Mouse (Mus musculus): ENCODE data around the gene Ncln. TPM values are rescaled to one million over a fixed set of nuclear protein-coding genes. Genes with fewer than 3 reads are reported as not detected.

Ncln gene
- total RNA-seq (2015; ENCODE audit: low replicate concordance), result 8.1 and 46.4 TPM in 2 replicates
- 10.8 and 12.8 TPM in 2 replicates for total RNA-seq (2017; ENCODE audit: low replicate concordance)

GRCm38 (mm10) chr10:81496264-81496901, at the start of gene Ncln:
Ncln (minus strand) TSS chr10:81496392.
- peak; percentile 89 for ATAC-seq (replicated peaks; ENCODE audit: low FRiP score, poor library complexity, severe bottlenecking)

- ATAC-seq (replicated peaks; ENCODE audit: low FRiP score, poor library complexity, severe bottlenecking), result peak; percentile 84
Measured at GRCm38 (mm10) chr10:81545161-81545747, 49.1 kb upstream of the Ncln start, which contains the start of gene Gna11. Gna11 (minus strand) TSS chr10:81545190.

- peak; percentile 16 for ATAC-seq (replicated peaks; ENCODE audit: low FRiP score, poor library complexity, severe bottlenecking)
Measured at GRCm38 (mm10) chr10:81544296-81545160, 48.3 kb upstream of the Ncln start.

- no peak for ATAC-seq (replicated peaks; ENCODE audit: low FRiP score, poor library complexity, severe bottlenecking)
Measured at GRCm38 (mm10) chr10:81543633-81544032, 47.4 kb upstream of the Ncln start.

- ATAC-seq (replicated peaks; ENCODE audit: low FRiP score, poor library complexity, severe bottlenecking), result no peak
Measured at GRCm38 (mm10) chr10:81542727-81543460, 46.7 kb upstream of the Ncln start.

GRCm38 (mm10) chr10:81541803-81542202, 45.6 kb upstream of the Ncln start:
- no peak for ATAC-seq (replicated peaks; ENCODE audit: low FRiP score, poor library complexity, severe bottlenecking)

GRCm38 (mm10) chr10:81541363-81541762, 45.2 kb upstream of the Ncln start:
- ATAC-seq (replicated peaks; ENCODE audit: low FRiP score, poor library complexity, severe bottlenecking), result no peak

- no peak for ATAC-seq (replicated peaks; ENCODE audit: low FRiP score, poor library complexity, severe bottlenecking)
Measured at GRCm38 (mm10) chr10:81538321-81539048, 42.3 kb upstream of the Ncln start.

- no peak for ATAC-seq (replicated peaks; ENCODE audit: low FRiP score, poor library complexity, severe bottlenecking)
Measured at GRCm38 (mm10) chr10:81537429-81537828, 41.2 kb upstream of the Ncln start.

- 0 out of 2 replicates have a peak, but pooled peaks have one; percentile 40 for ATAC-seq (replicated peaks; ENCODE audit: low FRiP score, poor library complexity, severe bottlenecking)
Measured at GRCm38 (mm10) chr10:81536734-81537133, 40.5 kb upstream of the Ncln start.

- ATAC-seq (replicated peaks; ENCODE audit: low FRiP score, poor library complexity, severe bottlenecking), result no peak
Measured at GRCm38 (mm10) chr10:81534826-81535225, 38.6 kb upstream of the Ncln start.

- peak; percentile 74 for ATAC-seq (replicated peaks; ENCODE audit: low FRiP score, poor library complexity, severe bottlenecking)
Measured at GRCm38 (mm10) chr10:81526779-81527178, 30.6 kb upstream of the Ncln start.

GRCm38 (mm10) chr10:81525017-81525694, 29.0 kb upstream of the Ncln start:
- ATAC-seq (replicated peaks; ENCODE audit: low FRiP score, poor library complexity, severe bottlenecking), result no peak

- ATAC-seq (replicated peaks; ENCODE audit: low FRiP score, poor library complexity, severe bottlenecking), result peak; percentile 27; the same call in 1 of the 2 replicates
Measured at GRCm38 (mm10) chr10:81524051-81524605, 27.9 kb upstream of the Ncln start, which contains the start of gene Gna15. Gna15 (minus strand) TSS chr10:81524225.

GRCm38 (mm10) chr10:81523570-81523969, 27.4 kb upstream of the Ncln start:
- 0 out of 2 replicates have a peak, but pooled peaks have one; percentile 31 for ATAC-seq (replicated peaks; ENCODE audit: low FRiP score, poor library complexity, severe bottlenecking)

- ATAC-seq (replicated peaks; ENCODE audit: low FRiP score, poor library complexity, severe bottlenecking), result no peak
Measured at GRCm38 (mm10) chr10:81523142-81523541, 26.9 kb upstream of the Ncln start.

- ATAC-seq (replicated peaks; ENCODE audit: low FRiP score, poor library complexity, severe bottlenecking), result no peak
Measured at GRCm38 (mm10) chr10:81519978-81520365, 23.8 kb upstream of the Ncln start.

All from erythroblast, adult 5-6 weeks (primary cell).